Comparison of ENCODE assay signal across 8 mouse cellular contexts in the genomic region with DNA sequence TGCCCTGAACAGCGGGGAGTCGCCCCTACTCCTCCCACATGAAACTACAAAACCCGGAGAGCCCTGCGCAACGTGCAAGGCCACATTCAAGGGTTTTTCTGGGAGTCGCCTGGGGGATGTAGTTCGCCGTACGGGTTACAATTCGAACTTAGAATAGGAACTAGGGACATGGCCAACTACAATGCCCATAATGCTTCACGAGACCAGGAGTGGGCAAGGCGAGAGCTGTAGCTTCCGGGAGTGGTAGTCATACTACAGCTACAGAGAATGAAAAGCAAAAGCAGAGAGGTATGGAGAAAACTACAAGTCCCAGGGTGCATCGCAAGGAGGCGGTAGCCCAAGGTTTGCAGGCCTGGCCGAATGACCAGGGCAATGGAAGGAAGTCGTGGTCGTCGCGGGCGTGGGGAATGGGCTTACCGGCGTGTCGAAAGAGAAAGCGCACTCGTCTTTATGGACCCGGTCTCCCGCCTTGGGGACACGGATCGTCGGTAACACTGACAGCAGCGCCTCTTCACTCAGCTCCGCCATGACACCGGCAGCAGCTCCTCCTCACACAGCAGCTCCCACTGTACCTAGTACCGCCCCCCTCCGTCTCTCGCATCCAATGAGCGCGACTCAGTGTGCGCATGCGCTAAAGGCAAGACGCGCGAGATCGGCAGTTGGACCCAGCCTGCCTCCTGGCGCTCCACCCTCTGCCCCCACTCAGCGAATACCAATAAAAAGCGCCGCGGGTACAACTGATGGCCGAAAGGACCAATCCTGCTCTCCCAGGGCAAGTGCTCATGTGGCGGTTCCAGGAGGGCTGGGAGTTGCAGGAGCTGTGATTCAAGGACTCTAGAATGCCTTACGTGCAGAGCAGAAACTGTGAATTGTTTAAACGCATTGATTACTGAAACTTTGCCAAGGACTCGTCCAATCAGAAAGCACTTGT. TPM values are rescaled to one million over a fixed set of nuclear protein-coding genes. Genes with fewer than 3 reads are reported as not detected.
DNase-seq lines count a peak whose midpoint lies in the region; ATAC-seq and TF ChIP-seq lines count a peak whose summit lies in the region.

Gene Usp5 (minus strand): TSS at position 617 of the 931 bp plus-strand sequence.
Gene Cdca3 (plus strand): TSS at position 680 of the 931 bp plus-strand sequence.

- H3K4me3 ChIP-seq in gastrocnemius, adult 2 months, result peak within 1 kb of the TSS; percentile 83
- peak within 1 kb of the TSS; percentile 66 for H3K4me3 ChIP-seq in hindbrain, postnatal 0 days (ENCODE audit: low read length)
- peak within 1 kb of the TSS; percentile 71 for H3K4me3 ChIP-seq in left cerebral cortex, adult 2 months

- peak within 1 kb of the TSS; percentile 63 for H3K9ac ChIP-seq in hindbrain, postnatal 0 days (replicated peaks; ENCODE audit: low read length)

- no peak for TF ChIP-seq CTCF in gastrocnemius, adult 2 months (IDR thresholded peaks at IDR 0.05)
- TF ChIP-seq CTCF in hindbrain, postnatal 0 days (IDR thresholded peaks at IDR 0.05; ENCODE audit: low read depth), result peak; percentile 55
- no peak for TF ChIP-seq CTCF in left cerebral cortex, adult 2 months (IDR thresholded peaks at IDR 0.05)

- peaks cover 19% of the 10 kb centered on the region for H3K36me3 ChIP-seq in hindbrain, postnatal 0 days (ENCODE audit: insufficient read depth, low read length)

- no peaks in the 10 kb centered on the region for H3K9me3 ChIP-seq in hindbrain, postnatal 0 days (ENCODE audit: low read length)

- intact Hi-C loops in gastrocnemius, adult 2 months (cut with DNase I), result loop anchor here (1.0 to 2.0 kb wide), 2 partner anchors 14 to 136 kb away; partner anchors contain the start of genes Cops7a and Tpi1
- intact Hi-C loops in left cerebral cortex, adult 2 months (cut with DNase I), result loop anchor here (1.0 kb wide), 1 partner anchor 15 kb away; the partner anchor contains the start of gene Tpi1

- H3K4me1 ChIP-seq in hindbrain, postnatal 0 days (ENCODE audit: insufficient read depth, low read length), result peaks cover 9% of the 10 kb centered on the region; the same call in 1 of the 2 replicates

- under 1% methylated on average over 54 of the region's 55 CpGs for WGBS in hindbrain, postnatal 0 days

- H3K27me3 ChIP-seq in hindbrain, postnatal 0 days (ENCODE audit: insufficient read depth, low read length), result no peaks in the 10 kb centered on the region

- peak; percentile 75 for ATAC-seq in common myeloid progenitor, adult 5-6 weeks (replicated peaks; ENCODE audit: low read depth, poor library complexity, severe bottlenecking)
- ATAC-seq in hindbrain, postnatal 0 days, result peak; percentile 95
- peak; percentile 74 for ATAC-seq in megakaryocyte, adult 5-6 weeks (ENCODE audit: poor library complexity, severe bottlenecking)

- peak; percentile 100 for DNase-seq in ZHBTc4 (ENCODE audit: low read depth, low spot score)
- DNase-seq in gastrocnemius, adult 2 months, result peak; percentile 99
- DNase-seq in hindbrain, postnatal 0 days (ENCODE audit: low spot score), result peak; percentile 100
- peak; percentile 98 for DNase-seq in left cerebral cortex, adult 2 months (ENCODE audit: extremely low spot score in 1 of 2, low spot score in 2 of 2)
- DNase-seq in right cerebral cortex, adult 2 months (ENCODE audit: low spot score in 2 of 2), result peak; percentile 99
- peak; percentile 98 for DNase-seq in urinary bladder, postnatal 14 days (ENCODE audit: low spot score)

- H3K4me2 ChIP-seq in hindbrain, postnatal 0 days (ENCODE audit: low read depth, low read length), result peak within 1 kb of the TSS; percentile 86

- H3K27ac ChIP-seq in gastrocnemius, adult 2 months, result peak within 1 kb of the TSS; percentile 95
- peak within 1 kb of the TSS; percentile 86 for H3K27ac ChIP-seq in hindbrain, postnatal 0 days
- peak within 1 kb of the TSS; percentile 95 for H3K27ac ChIP-seq in left cerebral cortex, adult 2 months

RNA-seq across cellular contexts. Expression of gene Usp5, which starts in this region (rescaled TPM):
- 76.5 and 84.3 TPM in 2 replicates for total RNA-seq in common myeloid progenitor, adult 5-6 weeks (2017)
- total RNA-seq in gastrocnemius, adult 2 months (2021), result 10 to 100 TPM; 43.4 to 50.1 TPM
- 222 and 233 TPM in 2 replicates for total RNA-seq in hindbrain, postnatal 0 days (2014; rRNA removed)
- polyA plus RNA-seq in hindbrain, postnatal 0 days (2015; fragmentation: Nextera tagmentation; extraction: Ambion mirVana), result 182 and 189 TPM in 2 replicates
- total RNA-seq in left cerebral cortex, adult 2 months (2021), result 100 to 1,000 TPM; 184 to 190 TPM
- 31.8 and 32.7 TPM in 2 replicates for total RNA-seq in megakaryocyte, adult 5-6 weeks (2015)
- 56.3 and 58.5 TPM in 2 replicates for total RNA-seq in megakaryocyte, adult 5-6 weeks (2017)

RNA-seq across cellular contexts. Expression of gene Cdca3, which starts in this region (rescaled TPM):
- total RNA-seq in common myeloid progenitor, adult 5-6 weeks (2017), result 73.5 and 92.1 TPM in 2 replicates
- total RNA-seq in gastrocnemius, adult 2 months (2021), result under 1 TPM; 0.26 to 0.31 TPM
- 34.7 and 39.9 TPM in 2 replicates for total RNA-seq in hindbrain, postnatal 0 days (2014; rRNA removed)
- 40.9 and 47.3 TPM in 2 replicates for polyA plus RNA-seq in hindbrain, postnatal 0 days (2015; fragmentation: Nextera tagmentation; extraction: Ambion mirVana)
- under 1 TPM; 0.63 to 0.66 TPM for total RNA-seq in left cerebral cortex, adult 2 months (2021)
- total RNA-seq in megakaryocyte, adult 5-6 weeks (2015), result 160 and 180 TPM in 2 replicates
- 168 and 185 TPM in 2 replicates for total RNA-seq in megakaryocyte, adult 5-6 weeks (2017)

Comparison
In these comparisons a context has a peak if more than half of its experiments do, and no peak if none do; other contexts are left out.
1. Peak in every context shown above with its lines: DNase-seq, ATAC-seq, H3K4me3 ChIP-seq and H3K27ac ChIP-seq.
2. RNA of gene Cdca3 (total RNA-seq): 160 to 185 TPM in megakaryocyte, adult 5-6 weeks, 73.5 to 92.1 TPM in common myeloid progenitor, adult 5-6 weeks and 34.7 to 39.9 TPM in hindbrain, postnatal 0 days; 0.63 to 0.66 TPM in left cerebral cortex, adult 2 months and 0.26 to 0.31 TPM in gastrocnemius, adult 2 months; every median in the first group is over 10 times any median in the second.